Mouse (Mus musculus) lung, postnatal 0 days (tissue): ENCODE results near the gene Samd10.

Experiments used
- CTCF ChIP-seq: IDR thresholded peaks from 2 replicates; pipeline ENCODE4 v1.5.1; 2016; ENCODE audit warnings: antibody characterized with exemption, mild to moderate bottlenecking
- EP300 ChIP-seq: IDR thresholded peaks from 2 replicates; pipeline ENCODE4 v1.6.1; 2016; ENCODE audit warnings: antibody characterized with exemption, mild to moderate bottlenecking, control low read depth

- TF ChIP-seq EP300 (no peak), CTCF (no peak)
Observed at GRCm38 (mm10) chr2:181583460-181584257, 15.4 kb downstream of the Samd10 start.
